Mouse (Mus musculus) lung, adult 2 months (tissue): ENCODE data around the gene Nfkbie. TPM values are rescaled to one million over a fixed set of nuclear protein-coding genes. Genes with fewer than 3 reads are reported as not detected.

Experiments used
- DNase-seq: peaks from one replicate; pipeline ENCODE4 v3.0.0; 2022
- H3K4me1 ChIP-seq: fragments of 200-500 bp; 2 replicates; pipeline ENCODE4 v1.6.1; 2011; ENCODE audit warnings: low read length; ENCODE audit not compliant: control insufficient read depth, insufficient read depth
- H3K4me3 ChIP-seq: fragments of 200-500 bp; replicated peaks from 2 replicates; pipeline ENCODE3; 2011; ENCODE audit warnings: low read depth, mild to moderate bottlenecking, control low read depth, low read length; ENCODE audit errors: extremely low read depth
- CTCF ChIP-seq: fragments of 200-500 bp; IDR thresholded peaks from 2 replicates; pipeline ENCODE4 v1.5.1; 2011; ENCODE audit warnings: mild to moderate bottlenecking, low read length, control low read depth; ENCODE audit not compliant: insufficient read depth
- POLR2A ChIP-seq: fragments of 200-500 bp; IDR thresholded peaks from 2 replicates; pipeline ENCODE4 v1.6.1; 2011; ENCODE audit warnings: low read depth, mild to moderate bottlenecking, control low read depth, low read length, borderline replicate concordance; ENCODE audit errors: extremely low read depth
- WGBS: fragments of 180-500 bp; shearing (Covaris S2); methylation state at CpG from one replicate; pipeline ENCODE4 v1.1.7; 2018; 5-methylcytosine and 5-hydroxymethylcytosine counted together
- polyA plus RNA-seq: library from polyadenylated mRNA; depleted of rRNA; stranded (reverse); fragments of >200 nt; gene quantifications from 2 replicates; pipeline ENCODE4 v1.2.3, GENCODE M21; 2012

The Nfkbie gene
- polyA plus RNA-seq, 1 experiment, result 7.8 TPM

DNA sequence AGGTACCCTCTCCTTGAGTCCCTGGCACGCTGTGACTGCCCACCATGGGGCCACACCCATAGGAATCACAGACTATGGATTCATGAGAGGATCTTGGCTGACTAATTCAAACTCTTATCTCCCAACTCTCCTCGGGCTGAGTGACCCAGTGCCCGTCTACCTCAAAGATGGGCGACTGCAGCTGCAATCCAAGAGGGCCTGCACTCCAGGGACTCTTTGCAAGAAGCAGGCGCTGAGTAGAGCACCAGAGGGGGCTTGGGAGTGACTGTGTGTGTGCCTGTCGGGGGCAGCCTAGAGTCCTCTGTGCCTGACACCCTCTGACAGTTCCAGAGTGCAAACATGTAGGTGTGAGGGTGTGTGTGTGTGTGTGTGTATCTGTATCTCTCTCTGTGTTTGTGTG, 13.4 kb upstream of the Nfkbie start:
- TF ChIP-seq CTCF, result no peak
- TF ChIP-seq POLR2A, result no peak
- Histone ChIP-seq H3K4me3 (no peak overlapping the region), H3K4me1 (peaks cover 3% of the 10 kb centered on the region)
- WGBS, result 23% methylated on average over 6 of the region's 6 CpGs
- no peak for DNase-seq

GRCm38 (mm10) chr17:45542705-45543104, 12.8 kb upstream of the Nfkbie start:
- TF ChIP-seq POLR2A, result no peak
- Histone ChIP-seq H3K4me3 (no peak overlapping the region), H3K4me1 (peaks cover 3% of the 10 kb centered on the region)
- DNase-seq, result no peak
- WGBS, result 64% methylated on average over 2 of the region's 2 CpGs

DNA sequence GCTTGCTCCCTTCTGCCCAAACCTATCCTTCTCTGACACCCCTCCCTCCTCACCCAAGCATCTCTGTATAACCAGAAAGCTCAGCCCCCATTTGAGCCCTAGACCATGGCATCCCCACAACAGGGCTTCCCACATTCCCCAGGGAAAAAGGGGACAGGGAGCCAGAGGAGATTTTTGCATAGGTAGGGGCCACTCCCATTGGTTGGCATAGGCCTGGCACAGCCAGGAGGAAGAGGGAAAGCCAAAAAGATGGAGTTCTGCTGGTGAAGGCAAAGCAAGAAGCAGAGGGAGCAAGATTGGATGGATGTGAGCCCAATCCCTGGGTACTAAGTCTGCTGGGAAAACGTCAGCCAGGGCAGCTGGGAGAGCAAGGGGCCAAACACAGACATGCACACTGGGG, 12.4 kb upstream of the Nfkbie start:
- TF ChIP-seq POLR2A, result no peak
- TF ChIP-seq CTCF, result no peak
- WGBS, result 37% methylated on average over 1 of the region's 1 CpGs
- peaks cover 3% of the 10 kb centered on the region for H3K4me1 ChIP-seq

GRCm38 (mm10) chr17:45544001-45544872, 11.3 kb upstream of the Nfkbie start:
- WGBS, result 8% methylated on average over 24 of the region's 24 CpGs
- Histone ChIP-seq H3K4me3 (no peak overlapping the region), H3K4me1 (peaks cover 3% of the 10 kb centered on the region)
- TF ChIP-seq POLR2A, result no peak
- TF ChIP-seq CTCF, result no peak
- no peak for DNase-seq

More for the DNA sequence above, 12.4 kb upstream of the Nfkbie start:
- no peak for DNase-seq
- H3K4me3 ChIP-seq, result no peak overlapping the region

- H3K4me3 ChIP-seq, result no peak overlapping the region
- WGBS, result 7% methylated on average over 46 of the region's 46 CpGs
Observed at GRCm38 (mm10) chr17:45544873-45545277, 10.6 kb upstream of the Nfkbie start.

GRCm38 (mm10) chr17:45545278-45545961, 10.1 kb upstream of the Nfkbie start:
- TF ChIP-seq CTCF, result no peak
- no peak for TF ChIP-seq POLR2A
- 7% methylated on average over 74 of the region's 74 CpGs for WGBS
- peaks cover 5% of the 10 kb centered on the region for H3K4me1 ChIP-seq
- DNase-seq, result no peak
- H3K4me3 ChIP-seq, result no peak overlapping the region

More at GRCm38 (mm10) chr17:45544873-45545277, 10.6 kb upstream of the Nfkbie start:
- no peak for TF ChIP-seq CTCF
- TF ChIP-seq POLR2A, result no peak
- no peak for DNase-seq
- H3K4me1 ChIP-seq, result peaks cover 5% of the 10 kb centered on the region

GRCm38 (mm10) chr17:45546941-45547340, 8.6 kb upstream of the Nfkbie start:
- H3K4me3 ChIP-seq, result no peak overlapping the region
- 74% methylated on average over 16 of the region's 16 CpGs for WGBS
- TF ChIP-seq POLR2A (no peak), CTCF (no peak)
- H3K4me1 ChIP-seq, result peaks cover 5% of the 10 kb centered on the region
- DNase-seq, result no peak

- WGBS, result 68% methylated on average over 5 of the region's 5 CpGs
- TF ChIP-seq CTCF (no peak), POLR2A (no peak)
Observed at GRCm38 (mm10) chr17:45547461-45548190, 7.9 kb upstream of the Nfkbie start.

More at GRCm38 (mm10) chr17:45547461-45548190, 7.9 kb upstream of the Nfkbie start:
- H3K4me1 ChIP-seq, result peaks cover 5% of the 10 kb centered on the region
- H3K4me3 ChIP-seq, result no peak overlapping the region
- DNase-seq, result no peak
